Mouse (Mus musculus) forebrain, embryonic 10.5 days (tissue): Measurements from ENCODE around the gene Mysm1. TPM values are rescaled to one million over a fixed set of nuclear protein-coding genes. Genes with fewer than 3 reads are reported as not detected.

Source experiments
- DNase-seq: peaks from one replicate; pipeline ENCODE4 v3.0.0-alpha.2; 2017; ENCODE audit warnings: low spot score; ENCODE audit errors: extremely low spot score
- H3K27ac ChIP-seq: fragments of 300-500 bp; sonication (generic); 2 replicates; pipeline ENCODE4 v1.5.1; 2016; ENCODE audit warnings: mild to moderate bottlenecking
- H3K27me3 ChIP-seq: fragments of 300-500 bp; sonication (generic); 2 replicates; pipeline ENCODE4 v1.6.1; 2016; ENCODE audit warnings: mild to moderate bottlenecking; ENCODE audit not compliant: poor library complexity, severe bottlenecking
- H3K36me3 ChIP-seq: fragments of 300-500 bp; sonication (generic); replicated peaks from 2 replicates; pipeline ENCODE4 v1.6.1; 2016; ENCODE audit warnings: mild to moderate bottlenecking, moderate library complexity
- H3K4me1 ChIP-seq: fragments of 300-500 bp; sonication (generic); 2 replicates; pipeline ENCODE4 v1.6.1; 2016
- H3K4me3 ChIP-seq: fragments of 300-500 bp; sonication (generic); 2 replicates; pipeline ENCODE4 v1.5.1; 2016; ENCODE audit warnings: mild to moderate bottlenecking, moderate library complexity
- H3K9me3 ChIP-seq: fragments of 300-500 bp; sonication (generic); 2 replicates; pipeline ENCODE4 v1.6.1; 2016; ENCODE audit warnings: mild to moderate bottlenecking, moderate library complexity
- WGBS: fragments of 180-500 bp; shearing (Covaris S2); methylation state at CpG from one replicate; pipeline ENCODE4 v1.1.7; 2016; 5-methylcytosine and 5-hydroxymethylcytosine counted together
- polyA plus RNA-seq: library from polyadenylated mRNA; unstranded; fragments of >200 nt; fragmentation: Nextera tagmentation; extraction: Ambion mirVana; gene quantifications from 2 replicates; pipeline ENCODE4 v1.2.1, GENCODE M21; 2016

Gene Mysm1
- polyA plus RNA-seq: 24.6 and 27.6 TPM in 2 replicates

DNA sequence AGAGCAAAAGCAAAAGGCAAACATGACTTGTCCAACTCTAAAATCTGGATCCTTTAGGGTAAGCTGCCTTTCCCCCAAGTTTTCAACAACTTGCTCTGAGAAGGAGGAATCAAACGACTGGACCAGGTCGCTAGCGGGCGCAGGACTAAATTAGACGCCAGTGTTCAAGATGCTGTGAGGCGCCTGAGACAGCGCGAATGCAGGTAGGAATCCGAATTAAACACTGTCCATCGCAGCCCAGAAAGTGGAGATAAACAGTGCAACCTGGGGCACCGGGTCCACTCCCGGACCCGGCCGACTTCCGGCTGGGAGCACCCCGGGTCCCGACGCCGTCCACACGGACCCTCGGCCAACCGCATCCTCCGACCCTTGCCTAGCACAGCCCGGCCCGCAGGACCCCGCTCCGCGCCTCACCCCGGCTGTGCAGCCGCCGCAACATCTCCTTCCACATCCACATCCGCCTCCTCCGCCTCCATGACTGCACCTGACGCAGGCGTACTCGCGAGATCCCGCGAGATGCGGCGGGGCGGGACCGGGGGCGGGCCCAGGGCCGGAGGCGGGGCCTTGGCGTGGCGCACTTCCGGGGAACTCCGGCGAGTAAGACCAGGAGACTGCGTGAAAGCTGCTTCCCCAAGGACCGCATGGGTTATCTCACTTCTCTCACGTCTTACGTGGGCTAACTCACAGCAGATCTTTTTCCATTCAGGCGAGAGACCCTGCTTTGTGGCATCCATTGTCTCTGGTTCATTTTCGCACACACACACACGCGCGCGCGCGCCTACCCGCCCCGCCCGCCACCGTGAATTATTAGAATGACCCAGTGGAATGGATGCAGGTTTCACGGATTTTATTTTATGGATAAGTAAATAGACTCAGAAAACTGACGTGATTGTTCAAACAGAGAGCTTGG lies at the start of gene Mysm1:
Gene Mysm1 (minus strand): TSS at position 511 of the 910 bp plus-strand sequence.
- H3K4me3 ChIP-seq: peak within 1 kb of the TSS; percentile 91
- H3K27me3 ChIP-seq: no peaks in the 10 kb centered on the region
- DNase-seq: peak; percentile 91
- H3K9me3 ChIP-seq: no peaks in the 10 kb centered on the region
- WGBS: under 1% methylated on average over 69 of the region's 69 CpGs
- peaks cover 19% of the 10 kb centered on the region for H3K36me3 ChIP-seq
- H3K4me1 ChIP-seq: peaks cover 19% of the 10 kb centered on the region
- peak within 1 kb of the TSS; percentile 94 for H3K27ac ChIP-seq

GRCm38 (mm10) chr4:95025847-95026600 lies 47.1 kb upstream of the Mysm1 start:
- no peak for DNase-seq
- H3K4me1 ChIP-seq: peaks cover 4% of the 10 kb centered on the region; the same call in 1 of the 2 replicates
- no peak overlapping the region for H3K4me3 ChIP-seq
- no peak overlapping the region for H3K27ac ChIP-seq
- H3K36me3 ChIP-seq: no peaks in the 10 kb centered on the region
- no peaks in the 10 kb centered on the region for H3K27me3 ChIP-seq
- 88% methylated on average over 16 of the region's 16 CpGs for WGBS
- no peaks in the 10 kb centered on the region for H3K9me3 ChIP-seq

DNA sequence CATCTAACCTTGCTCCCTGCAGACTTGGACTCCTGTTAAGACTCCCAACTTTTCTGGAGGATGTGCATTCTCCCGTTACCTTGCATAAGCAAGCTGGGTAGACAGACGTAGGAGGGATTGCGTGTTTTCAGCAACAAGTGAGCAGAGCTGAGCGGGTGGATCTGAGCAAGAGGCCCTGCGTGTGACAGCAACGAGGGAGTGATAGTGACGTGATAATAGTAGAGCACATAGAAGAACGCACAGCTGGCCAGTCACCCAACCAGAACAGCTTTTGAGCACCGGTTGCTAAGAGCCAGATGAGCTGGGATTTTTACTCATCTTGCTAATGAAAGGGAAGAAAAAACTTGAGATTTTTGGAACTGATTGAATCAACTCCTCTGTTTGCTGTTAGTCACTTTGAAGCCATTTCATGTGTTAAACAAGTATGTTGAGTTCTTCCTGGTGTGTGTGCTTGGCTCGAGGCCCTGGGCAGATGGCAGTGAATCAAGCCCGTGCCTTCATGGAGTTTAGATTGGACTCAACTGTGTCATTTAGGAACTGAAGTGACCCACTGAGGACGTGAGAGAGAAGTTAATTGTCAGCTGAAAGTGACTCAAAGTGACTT lies 44.6 kb upstream of the Mysm1 start:
- peaks cover 7% of the 10 kb centered on the region for H3K4me1 ChIP-seq
- 90% methylated on average over 12 of the region's 12 CpGs for WGBS
- H3K4me3 ChIP-seq: no peak overlapping the region
- no peaks in the 10 kb centered on the region for H3K36me3 ChIP-seq
- no peak overlapping the region for H3K27ac ChIP-seq
- H3K27me3 ChIP-seq: peaks cover 14% of the 10 kb centered on the region; the same call in 1 of the 2 replicates
- no peak for DNase-seq
- H3K9me3 ChIP-seq: no peaks in the 10 kb centered on the region

GRCm38 (mm10) chr4:95021649-95022637 lies 43.0 kb upstream of the Mysm1 start:
- no peak for DNase-seq
- H3K36me3 ChIP-seq: no peaks in the 10 kb centered on the region
- WGBS: 88% methylated on average over 12 of the region's 12 CpGs

DNA sequence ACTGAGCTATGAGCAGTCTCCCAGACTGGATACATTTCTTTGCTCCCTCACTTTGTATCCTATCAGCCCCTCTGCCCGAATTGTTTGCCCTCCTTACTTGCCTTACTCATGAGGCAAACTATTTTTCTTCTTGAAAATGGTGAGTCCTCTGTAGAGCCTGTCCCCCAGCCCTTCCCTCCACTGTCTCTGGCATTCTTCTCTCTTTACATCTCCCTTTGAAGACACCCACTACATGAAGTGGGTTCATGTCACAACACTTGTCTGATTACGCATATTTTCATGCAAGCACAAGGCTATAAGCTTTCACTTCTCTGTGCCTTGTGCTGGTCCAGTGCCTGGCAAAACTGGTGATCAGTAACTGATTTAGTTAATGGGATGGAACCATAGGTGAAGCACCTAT lies 41.3 kb upstream of the Mysm1 start:
- 88% methylated on average over 2 of the region's 2 CpGs for WGBS
- H3K4me3 ChIP-seq: no peak overlapping the region
- no peaks in the 10 kb centered on the region for H3K9me3 ChIP-seq
- H3K27ac ChIP-seq: no peak overlapping the region
- H3K36me3 ChIP-seq: no peaks in the 10 kb centered on the region
- H3K4me1 ChIP-seq: peaks cover 8% of the 10 kb centered on the region
- peaks cover 20% of the 10 kb centered on the region; the same call in 1 of the 2 replicates for H3K27me3 ChIP-seq
- DNase-seq: no peak

More at GRCm38 (mm10) chr4:95021649-95022637, 43.0 kb upstream of the Mysm1 start:
- Histone ChIP-seq H3K9me3 (no peaks in the 10 kb centered on the region), H3K27ac (no peak overlapping the region), H3K4me1 (peaks cover 12% of the 10 kb centered on the region), H3K4me3 (no peak overlapping the region), H3K27me3 (peaks cover 18% of the 10 kb centered on the region; the same call in 1 of the 2 replicates)

DNA sequence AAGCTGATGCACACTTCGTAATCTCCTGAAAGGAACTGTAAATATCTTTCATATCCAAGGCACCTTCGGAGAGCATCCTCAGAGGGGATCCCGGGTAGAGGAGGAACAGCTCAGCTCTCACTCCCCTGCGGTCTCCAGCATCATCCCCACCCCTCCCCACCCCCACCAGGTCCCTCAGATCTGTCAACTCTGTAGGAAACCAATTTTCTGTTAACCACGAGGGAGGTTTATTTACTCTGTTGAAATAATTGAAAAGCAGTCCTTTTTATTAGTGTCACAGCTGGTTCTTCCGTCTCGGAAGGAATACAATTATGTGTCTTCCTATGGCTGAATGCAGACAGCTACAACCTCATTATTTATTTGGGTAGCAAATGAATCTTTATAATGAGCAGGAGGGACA lies 39.3 kb upstream of the Mysm1 start:
- Histone ChIP-seq H3K4me3 (no peak overlapping the region), H3K27me3 (peaks cover 20% of the 10 kb centered on the region; the same call in 1 of the 2 replicates), H3K4me1 (peaks cover 8% of the 10 kb centered on the region), H3K27ac (no peak overlapping the region), H3K9me3 (no peaks in the 10 kb centered on the region), H3K36me3 (no peaks in the 10 kb centered on the region)
- 39% methylated on average over 7 of the region's 7 CpGs for WGBS
- no peak for DNase-seq

GRCm38 (mm10) chr4:95012706-95013105 lies 33.8 kb upstream of the Mysm1 start:
- DNase-seq: no peak
- H3K27me3 ChIP-seq: peaks cover 5% of the 10 kb centered on the region; the same call in 1 of the 2 replicates
- no peak overlapping the region for H3K27ac ChIP-seq
- no peaks in the 10 kb centered on the region for H3K9me3 ChIP-seq
- 73% methylated on average over 1 of the region's 1 CpGs for whole genome bisulfite sequencing
- no peak overlapping the region for H3K4me3 ChIP-seq
- H3K36me3 ChIP-seq: no peaks in the 10 kb centered on the region
- H3K4me1 ChIP-seq: no peaks in the 10 kb centered on the region

- peaks cover 5% of the 10 kb centered on the region; the same call in 1 of the 2 replicates for H3K27me3 ChIP-seq
- H3K4me1 ChIP-seq: no peaks in the 10 kb centered on the region
- H3K36me3 ChIP-seq: no peaks in the 10 kb centered on the region
- no peak for DNase-seq
- H3K27ac ChIP-seq: no peak overlapping the region
- H3K9me3 ChIP-seq: no peaks in the 10 kb centered on the region
- no peak overlapping the region for H3K4me3 ChIP-seq
Observed at GRCm38 (mm10) chr4:95012256-95012655, 33.4 kb upstream of the Mysm1 start.

DNA sequence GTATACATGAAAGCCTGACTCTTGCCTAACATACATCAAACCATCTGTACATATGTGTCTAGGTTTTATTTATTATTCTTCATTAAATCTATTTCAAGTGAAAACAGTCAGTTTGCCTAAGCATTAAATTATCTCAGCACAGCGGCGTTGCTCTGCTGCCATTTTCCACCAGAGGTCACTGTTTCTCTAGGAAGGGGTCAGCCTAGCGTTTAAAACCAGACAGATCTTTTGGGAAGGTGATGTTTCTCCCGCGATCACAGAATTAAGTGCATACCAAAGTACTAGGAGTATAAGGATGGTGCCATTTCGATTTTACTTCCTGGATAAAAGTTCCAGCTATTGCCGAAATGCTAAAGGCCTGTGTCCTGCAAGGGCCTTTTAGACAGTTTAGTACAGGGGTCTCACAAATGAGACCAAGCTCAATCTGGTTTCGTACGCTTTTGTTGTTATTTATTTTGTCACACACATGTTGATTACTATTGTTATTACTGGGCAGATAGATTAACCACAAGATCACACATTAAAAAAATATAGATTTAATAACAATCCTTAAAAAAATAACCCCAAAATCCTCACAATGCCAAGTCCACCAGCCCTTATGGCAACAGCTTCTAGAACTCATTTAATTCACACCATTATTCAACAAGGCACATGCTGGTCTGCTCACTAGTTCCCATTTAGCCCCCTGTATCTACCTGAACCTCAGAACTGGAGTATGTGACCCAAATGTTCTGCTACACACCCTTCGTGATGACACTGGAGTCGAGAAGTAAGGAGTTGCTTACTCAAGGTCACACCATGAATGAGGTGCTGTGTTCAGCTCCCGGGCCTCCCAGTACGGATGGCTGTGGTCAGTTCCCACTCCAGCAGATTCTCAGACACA lies 29.5 kb upstream of the Mysm1 start:
- peak; percentile 55 for DNase-seq
- H3K4me3 ChIP-seq: no peak overlapping the region
- no peaks in the 10 kb centered on the region for H3K9me3 ChIP-seq
- no peaks in the 10 kb centered on the region for H3K4me1 ChIP-seq
- WGBS: 48% methylated on average over 13 of the region's 13 CpGs
- no peak overlapping the region for H3K27ac ChIP-seq
- H3K36me3 ChIP-seq: no peaks in the 10 kb centered on the region
- no peaks in the 10 kb centered on the region for H3K27me3 ChIP-seq

DNA sequence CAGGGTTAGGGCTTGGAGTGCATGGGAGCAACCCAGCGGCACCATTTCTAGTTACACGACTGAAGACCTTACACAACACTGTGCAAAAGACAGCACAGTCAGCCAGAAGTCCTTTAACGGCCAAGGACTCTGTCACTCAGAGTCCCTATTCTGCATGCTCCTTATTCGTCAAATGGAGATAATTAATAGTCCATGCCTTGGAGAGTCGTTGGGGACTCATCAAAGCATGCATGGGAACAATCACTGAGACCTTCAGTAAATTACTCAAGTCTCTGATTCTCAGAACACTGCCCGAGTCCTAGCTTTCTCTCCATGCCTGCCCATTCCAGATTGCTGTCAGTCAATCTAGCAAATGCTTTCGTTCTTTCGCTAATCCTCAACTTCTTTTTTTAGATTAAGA lies 28.9 kb upstream of the Mysm1 start:
- Histone ChIP-seq H3K9me3 (no peaks in the 10 kb centered on the region), H3K4me3 (no peak overlapping the region), H3K27me3 (no peaks in the 10 kb centered on the region), H3K4me1 (no peaks in the 10 kb centered on the region), H3K27ac (no peak overlapping the region), H3K36me3 (no peaks in the 10 kb centered on the region)
- 68% methylated on average over 8 of the region's 8 CpGs for WGBS
- no peak for DNase-seq

GRCm38 (mm10) chr4:95005251-95005830 lies 26.4 kb upstream of the Mysm1 start:
- no peak for DNase-seq
- Histone ChIP-seq H3K4me3 (no peak overlapping the region), H3K27ac (no peak overlapping the region), H3K36me3 (no peaks in the 10 kb centered on the region), H3K9me3 (no peaks in the 10 kb centered on the region), H3K4me1 (no peaks in the 10 kb centered on the region), H3K27me3 (no peaks in the 10 kb centered on the region)
- WGBS: 73% methylated on average over 6 of the region's 6 CpGs
